Mouse (Mus musculus) liver, embryonic 14.5 days (tissue): ENCODE measurements at regions not wholly inside any gene's neighbourhood (a gene's known extent, or its start where the extent isn't known, plus 50 kb on each side); places are given as distances from the start of the nearest gene placed in this dataset.

Experiments
- ATAC-seq: fragments of 200-750 bp; cut with Nextera tagmentation; 2 replicates; pipeline ENCODE4 v1.8.0; 2017; ENCODE audit warnings: moderate number of reproducible peaks, mild to moderate bottlenecking, moderate library complexity; ENCODE audit not compliant: insufficient read depth
- DNase-seq, 3 experiments: peaks; one replicate each; pipeline ENCODE4 v3.0.0-alpha.2; 2012 to 2013; ENCODE audit warnings: low read depth in 3 of 3, low spot score in 3 of 3
- H3K27ac ChIP-seq: fragments of 300-500 bp; sonication (generic); 2 replicates; pipeline ENCODE4 v1.5.1; 2014; ENCODE audit warnings: moderate library complexity, mild to moderate bottlenecking, control low read depth, inconsistent platforms
- H3K27me3 ChIP-seq: fragments of 300-500 bp; sonication (generic); 2 replicates; pipeline ENCODE4 v1.6.1; 2014; ENCODE audit warnings: mild to moderate bottlenecking, low read length, moderate library complexity; ENCODE audit not compliant: control insufficient read depth, insufficient read depth
- H3K36me3 ChIP-seq: fragments of 300-500 bp; sonication (generic); replicated peaks from 2 replicates; pipeline ENCODE4 v1.6.1; 2014; ENCODE audit warnings: low read depth; ENCODE audit not compliant: control insufficient read depth, insufficient read depth
- H3K4me1 ChIP-seq, 2 experiments: fragments of 200-500 bp in 1 of 2; fragments of 300-500 bp in 1 of 2; sonication (generic) in 1 of 2; replicated peaks; 2 replicates each; pipeline ENCODE4 v1.6.1; 2012 to 2014; ENCODE audit warnings: antibody characterized with exemption in 1 of 2, inconsistent platforms in 1 of 2, low read length in 1 of 2; ENCODE audit not compliant: control insufficient read depth in 2 of 2, insufficient read depth in 2 of 2
- H3K4me2 ChIP-seq: fragments of 300-500 bp; sonication (generic); 2 replicates; pipeline ENCODE4 v1.6.1; 2014; ENCODE audit warnings: low read depth, mild to moderate bottlenecking, control low read depth, moderate library complexity
- H3K4me3 ChIP-seq, 2 experiments: fragments of 200-500 bp in 1 of 2; fragments of 300-500 bp in 1 of 2; sonication (generic) in 1 of 2; 2 replicates each; pipeline ENCODE4 v1.5.1; 2012 to 2014; ENCODE audit warnings: low read depth in 2 of 2, low read length in 2 of 2, mild to moderate bottlenecking in 2 of 2, control low read depth in 1 of 2, inconsistent platforms in 1 of 2, moderate library complexity in 1 of 2; ENCODE audit not compliant: insufficient read depth in 1 of 2
- H3K9ac ChIP-seq: fragments of 300-500 bp; sonication (generic); replicated peaks from 2 replicates; pipeline ENCODE4 v1.6.1; 2014; ENCODE audit warnings: mild to moderate bottlenecking, control low read depth, moderate library complexity
- H3K9me3 ChIP-seq: fragments of 300-500 bp; sonication (generic); 2 replicates; pipeline ENCODE4 v1.6.1; 2016; ENCODE audit warnings: low read length, mixed read lengths; ENCODE audit not compliant: control insufficient read depth
- CTCF ChIP-seq: IDR thresholded peaks from 2 replicates; pipeline ENCODE4 v1.5.1; 2016; ENCODE audit warnings: antibody characterized with exemption, low read depth, control low read depth
- EP300 ChIP-seq: IDR thresholded peaks from 2 replicates; pipeline ENCODE4 v1.6.1; 2016; ENCODE audit warnings: antibody characterized with exemption, low read depth
- WGBS: fragments of 180-500 bp; shearing (Covaris S2); extraction: QIAGEN DNeasy Blood & Tissue Kit; methylation state at CpG from one replicate; pipeline ENCODE4 v1.1.7; 2014; ENCODE audit not compliant: insufficient replicate concordance; 5-methylcytosine and 5-hydroxymethylcytosine counted together

GRCm38 (mm10) chr5:73895186-73895585 lies 173.0 kb downstream of the Usp46 start:
- Histone ChIP-seq H3K9ac (no peak overlapping the region), H3K4me3 (no peak overlapping the region), H3K27ac (no peak overlapping the region), H3K4me1 (no peaks in the 10 kb centered on the region), H3K27me3 (no peaks in the 10 kb centered on the region), H3K4me2 (no peak overlapping the region), H3K9me3 (no peaks in the 10 kb centered on the region), H3K36me3 (no peaks in the 10 kb centered on the region)
- WGBS = 61% methylated on average over 5 of the region's 5 CpGs
- TF ChIP-seq CTCF = no peak
- ATAC-seq = no peak
- no peak for DNase-seq

- DNase-seq = no peak
- Histone ChIP-seq H3K9me3 (no peaks in the 10 kb centered on the region), H3K4me3 (no peak overlapping the region), H3K27me3 (no peaks in the 10 kb centered on the region), H3K9ac (no peak overlapping the region), H3K27ac (no peak overlapping the region), H3K36me3 (no peaks in the 10 kb centered on the region), H3K4me2 (no peak overlapping the region), H3K4me1 (no peaks in the 10 kb centered on the region)
- 78% methylated on average over 1 of the region's 1 CpGs for WGBS
- TF ChIP-seq CTCF (no peak), EP300 (no peak)
- no peak for ATAC-seq
These were observed 171.4 kb downstream of the Usp46 start for GRCm38 (mm10) chr5:73896785-73897184.

DNA sequence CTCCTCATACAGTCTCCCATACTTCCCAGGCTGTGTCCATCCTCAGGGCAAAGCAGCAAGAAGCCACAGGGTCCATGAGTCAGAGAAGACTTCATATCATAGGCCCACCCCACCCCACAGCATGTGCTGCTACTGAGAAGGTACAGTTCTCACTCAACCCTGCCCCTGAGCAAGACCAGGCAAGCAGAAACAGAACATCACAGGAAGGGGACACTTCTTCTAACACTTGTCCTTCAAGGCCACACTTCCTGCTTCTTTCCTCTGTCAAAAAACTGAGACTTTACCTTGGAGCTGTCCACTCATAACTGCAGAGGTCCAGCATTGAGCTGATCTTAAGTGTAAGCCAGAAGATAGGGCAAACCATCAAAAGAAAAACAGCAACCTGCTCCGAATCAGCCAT lies 166.6 kb downstream of the Usp46 start:
- DNase-seq (no peak), ATAC-seq (no peak)
- no peak overlapping the region for H3K4me2 ChIP-seq
- H3K27ac ChIP-seq = no peak overlapping the region
- no peaks in the 10 kb centered on the region for H3K4me1 ChIP-seq
- WGBS = 61% methylated on average over 1 of the region's 1 CpGs
- no peak overlapping the region for H3K9ac ChIP-seq
- no peak for TF ChIP-seq EP300
- no peak overlapping the region for H3K4me3 ChIP-seq
- no peaks in the 10 kb centered on the region for H3K36me3 ChIP-seq
- no peaks in the 10 kb centered on the region for H3K27me3 ChIP-seq
- H3K9me3 ChIP-seq = no peaks in the 10 kb centered on the region

- DNase-seq (no peak), ATAC-seq (no peak)
- no peaks in the 10 kb centered on the region for H3K36me3 ChIP-seq
- H3K9me3 ChIP-seq = no peaks in the 10 kb centered on the region
- 14% methylated on average over 7 of the region's 7 CpGs for WGBS
- H3K9ac ChIP-seq = no peak overlapping the region
- no peaks in the 10 kb centered on the region for H3K27me3 ChIP-seq
- TF ChIP-seq EP300 = no peak
- H3K27ac ChIP-seq = no peak overlapping the region
- H3K4me2 ChIP-seq = no peak overlapping the region
- H3K4me1 ChIP-seq = no peaks in the 10 kb centered on the region
- no peak overlapping the region for H3K4me3 ChIP-seq
These were observed 165.6 kb downstream of the Usp46 start for GRCm38 (mm10) chr5:73902470-73903218.

- DNase-seq (no peak), ATAC-seq (no peak)
- Histone ChIP-seq H3K27ac (no peak overlapping the region), H3K9ac (no peak overlapping the region), H3K4me3 (no peak overlapping the region), H3K4me2 (no peak overlapping the region), H3K9me3 (no peaks in the 10 kb centered on the region), H3K36me3 (no peaks in the 10 kb centered on the region), H3K27me3 (no peaks in the 10 kb centered on the region), H3K4me1 (no peaks in the 10 kb centered on the region)
- WGBS = 43% methylated on average over 8 of the region's 8 CpGs
- TF ChIP-seq EP300 = no peak
- TF ChIP-seq CTCF = no peak
These were observed 165.0 kb downstream of the Usp46 start for GRCm38 (mm10) chr5:73903219-73903570.
